Mouse (Mus musculus) liver, postnatal 0 days (tissue): ENCODE results near the gene Hvcn1.

Experiments used
- CTCF ChIP-seq: sonication (generic); IDR thresholded peaks from 2 replicates; pipeline ENCODE4 v1.5.1; 2016; ENCODE audit warnings: antibody characterized with exemption, low read depth
- EP300 ChIP-seq: IDR thresholded peaks from 2 replicates; pipeline ENCODE4 v1.6.1; 2016; ENCODE audit warnings: antibody characterized with exemption, low read depth, mild to moderate bottlenecking

GRCm38 (mm10) chr5:122206475-122206874 is at the start of gene Hvcn1:
- TF ChIP-seq EP300, result no peak
- TF ChIP-seq CTCF, result no peak
